Comparison of ENCODE assay signal across 8 mouse cellular contexts in genomic region chr9:114752863-114753484, GRCm38 (mm10). TPM values are rescaled to one million over a fixed set of nuclear protein-coding genes. Genes with fewer than 3 reads are reported as not detected.
DNase-seq lines count a peak whose midpoint lies in the region; ATAC-seq and TF ChIP-seq lines count a peak whose summit lies in the region.

No protein-coding gene starts in this region.

- ATAC-seq in Patski, result peak; percentile 98
- peak; percentile 87 for ATAC-seq in hindbrain, embryonic 12.5 days (ENCODE audit: low FRiP score)

- peak overlapping the region; percentile 38 for H3K4me3 ChIP-seq in hindbrain, embryonic 12.5 days

- POLR2A ChIA-PET in Patski (lab: Charles Lee), result no interaction called here

- peak overlapping the region; percentile 64 for H3K27ac ChIP-seq in hindbrain, embryonic 12.5 days

- CTCF ChIA-PET in Patski (lab: Charles Lee), result interaction anchor here (0.7 to 2.9 kb wide), 13 partner anchors 10 to 136 kb away, joined by 3 to 10 read pairs (median 5); no protein-coding TSS in a partner anchor

- peak overlapping the region; percentile 55 for H3K9ac ChIP-seq in hindbrain, embryonic 12.5 days

- peaks cover 9% of the 10 kb centered on the region for H3K4me1 ChIP-seq in hindbrain, embryonic 12.5 days

- TF ChIP-seq CTCF in Patski (IDR thresholded peaks at IDR 0.05), result peak; percentile 99

- in situ Hi-C loops in Patski (cut with MboI; ENCODE audit: low pct_unique_long_range_greater_than_20kb), result no loop called here

- peak; percentile 51 for DNase-seq in Patski (ENCODE audit: low read depth, low spot score)
- DNase-seq in cerebellum, postnatal 10 days, result peak; percentile 95 to 96
- DNase-seq in frontal cortex, postnatal 10 days (ENCODE audit: low spot score in 2 of 2), result peak; percentile 87 to 89
- peak; percentile 88 to 90 for DNase-seq in layer of hippocampus, postnatal 14 days (ENCODE audit: low spot score in 2 of 2)
- DNase-seq in lung, postnatal 10 days, result peak; percentile 96
- peak; percentile 94 for DNase-seq in ovary, postnatal 14 days (ENCODE audit: low spot score)
- peak; percentile 96 to 98 for DNase-seq in thymus, postnatal 10 days (ENCODE audit: low spot score in 2 of 2)

- H3K27me3 ChIP-seq in Patski, result no peaks in the 10 kb centered on the region
- H3K27me3 ChIP-seq in hindbrain, embryonic 12.5 days, result no peaks in the 10 kb centered on the region

- H3K9me3 ChIP-seq in hindbrain, embryonic 12.5 days (replicated peaks), result no peaks in the 10 kb centered on the region

- peak overlapping the region; percentile 66 for H3K4me2 ChIP-seq in hindbrain, embryonic 12.5 days (replicated peaks)

- peaks cover 22% of the 10 kb centered on the region for H3K36me3 ChIP-seq in hindbrain, embryonic 12.5 days

- WGBS in hindbrain, embryonic 12.5 days, result 8% methylated on average over 36 of the region's 36 CpGs

RNA-seq across cellular contexts. Expression of gene Cmtm6, which starts 22.1 kb away (rescaled TPM):
- polyA plus RNA-seq in Patski (2021), result 64.0 TPM
- 25.8 and 26.0 TPM in 2 replicates for polyA plus RNA-seq in hindbrain, embryonic 12.5 days (2016; fragmentation: Nextera tagmentation; extraction: Ambion mirVana)
- 10 to 100 TPM; 25.9 to 28.1 TPM for total RNA-seq in layer of hippocampus, postnatal 14 days (2021)

RNA-seq across cellular contexts. Expression of gene Cmtm7, which starts 28.7 kb away (rescaled TPM):
- 73.0 TPM for polyA plus RNA-seq in Patski (2021)
- 43.9 and 50.9 TPM in 2 replicates for polyA plus RNA-seq in hindbrain, embryonic 12.5 days (2016; fragmentation: Nextera tagmentation; extraction: Ambion mirVana)
- 1 to 10 TPM; 7.4 to 8.3 TPM for total RNA-seq in layer of hippocampus, postnatal 14 days (2021)

Comparison
In these comparisons a context has a peak if more than half of its experiments do, and no peak if none do; other contexts are left out.
1. Peak in every context shown above with its lines: DNase-seq, ATAC-seq, H3K4me3 ChIP-seq and H3K27ac ChIP-seq.